Mouse (Mus musculus): ENCODE measurements around the gene Nlrp10. TPM values are rescaled to one million over a fixed set of nuclear protein-coding genes. Genes with fewer than 3 reads are reported as not detected.

The Nlrp10 gene
- polyA plus RNA-seq, 1 experiment from 2014 or later, result 0.11 TPM

- WGBS, result 86% methylated on average over 4 of the region's 4 CpGs
- Histone ChIP-seq H3K36me3 (no peaks in the 10 kb centered on the region), H3K4me3 (no peak within 1 kb of the TSS), H3K4me1 (no peaks in the 10 kb centered on the region), H3K27ac (no peak within 1 kb of the TSS), H3K27me3 (no peaks in the 10 kb centered on the region), H3K4me2 (no peak within 1 kb of the TSS), H3K9ac (no peak within 1 kb of the TSS), H3K9me3 (no peaks in the 10 kb centered on the region)
- no peak for ATAC-seq (ENCODE audit: insufficient number of reproducible peaks, insufficient read depth, low FRiP score, low TSS enrichment, low read depth)
These were observed 45.1 kb downstream of the Nlrp10 start, which contains the start of gene Olfr518 for GRCm38 (mm10) chr7:108884906-108885305. Gene Olfr518 (minus strand): TSS chr7:108885006.

GRCm38 (mm10) chr7:108872279-108872678, 57.7 kb downstream of the Nlrp10 start, which contains the start of gene Olfr517:
Gene Olfr517 (minus strand): TSS chr7:108872379.
- H3K4me3 ChIP-seq, result no peak within 1 kb of the TSS
- H3K27ac ChIP-seq, result no peak within 1 kb of the TSS
- no peaks in the 10 kb centered on the region for H3K9me3 ChIP-seq
- no peaks in the 10 kb centered on the region for H3K36me3 ChIP-seq
- ATAC-seq (ENCODE audit: insufficient number of reproducible peaks, insufficient read depth, low FRiP score, low TSS enrichment, low read depth), result no peak
- no peak within 1 kb of the TSS for H3K9ac ChIP-seq
- no peaks in the 10 kb centered on the region for H3K27me3 ChIP-seq
- H3K4me2 ChIP-seq, result no peak within 1 kb of the TSS
- WGBS, result 56% methylated on average over 2 of the region's 2 CpGs
- no peaks in the 10 kb centered on the region for H3K4me1 ChIP-seq

Other genes starting within 250 kb of the Nlrp10 start
- gene Olfr512, start 216.9 kb downstream of the Nlrp10 start, polyA plus RNA-seq (2015; fragmentation: Nextera tagmentation; extraction: Ambion mirVana), result not detected in 2 replicates
- not detected in 2 replicates for gene Olfr513, start 179.2 kb downstream of the Nlrp10 start, polyA plus RNA-seq (2015; fragmentation: Nextera tagmentation; extraction: Ambion mirVana)
- not detected in 2 replicates for gene Olfr514, start 104.2 kb downstream of the Nlrp10 start, polyA plus RNA-seq (2015; fragmentation: Nextera tagmentation; extraction: Ambion mirVana)
- not detected in 2 replicates for gene Olfr516, start 79.6 kb downstream of the Nlrp10 start, polyA plus RNA-seq (2015; fragmentation: Nextera tagmentation; extraction: Ambion mirVana)
- not detected in 2 replicates for gene Olfr517, start 57.8 kb downstream of the Nlrp10 start, polyA plus RNA-seq (2015; fragmentation: Nextera tagmentation; extraction: Ambion mirVana)
- gene Olfr518, start 45.2 kb downstream of the Nlrp10 start, polyA plus RNA-seq (2015; fragmentation: Nextera tagmentation; extraction: Ambion mirVana), result not detected in 2 replicates
- not detected in 2 replicates for gene Olfr519, start 35.8 kb downstream of the Nlrp10 start, polyA plus RNA-seq (2015; fragmentation: Nextera tagmentation; extraction: Ambion mirVana)
- 93.2 and 111 TPM in 2 replicates for gene Eif3f, start 4.2 kb upstream of the Nlrp10 start, polyA plus RNA-seq (2015; fragmentation: Nextera tagmentation; extraction: Ambion mirVana)
- gene Tub, start 20.2 kb upstream of the Nlrp10 start, polyA plus RNA-seq (2015; fragmentation: Nextera tagmentation; extraction: Ambion mirVana), result 3.9 and 4.3 TPM in 2 replicates
- 4.0 and 5.2 TPM in 2 replicates for gene Ric3, start 153.2 kb upstream of the Nlrp10 start, polyA plus RNA-seq (2015; fragmentation: Nextera tagmentation; extraction: Ambion mirVana)
- 60.2 and 73.2 TPM in 2 replicates for gene Lmo1, start 245.0 kb upstream of the Nlrp10 start, polyA plus RNA-seq (2015; fragmentation: Nextera tagmentation; extraction: Ambion mirVana)

All from embryonic facial prominence, embryonic 13.5 days (tissue).